Mouse (Mus musculus) MEL-GATA-1-ER (cell line): ENCODE measurements at regions not wholly inside any gene's neighbourhood (a gene's known extent, or its start where the extent isn't known, plus 50 kb on each side); places are given as distances from the start of the nearest gene placed in this dataset.

Source experiments
- DNase-seq: peaks from one replicate; pipeline ENCODE4 v3.0.0-alpha.2; 2012; ENCODE audit warnings: low read depth; ENCODE audit errors: extremely low read depth

GRCm38 (mm10) chr1:34642304-34642893, 62.9 kb downstream of the Amer3 start:
- DNase-seq, result no peak

- DNase-seq, result no peak
Measured at GRCm38 (mm10) chr1:34653963-34654644, 74.6 kb downstream of the Amer3 start.

- no peak for DNase-seq
Measured at GRCm38 (mm10) chr1:34657481-34657880, 78.0 kb downstream of the Amer3 start.

- DNase-seq, result no peak
Measured at GRCm38 (mm10) chr1:34663875-34664547, 84.6 kb downstream of the Amer3 start.

GRCm38 (mm10) chr1:34664816-34665511, 85.5 kb downstream of the Amer3 start:
- no peak for DNase-seq

GRCm38 (mm10) chr1:34665512-34665854, 86.0 kb downstream of the Amer3 start:
- DNase-seq, result no peak

GRCm38 (mm10) chr1:34666226-34666662, 86.8 kb downstream of the Amer3 start:
- DNase-seq, result no peak

GRCm38 (mm10) chr1:34677105-34677741, 97.8 kb downstream of the Amer3 start:
- no peak for DNase-seq

- DNase-seq, result no peak
Measured at GRCm38 (mm10) chr1:34677832-34678733, 98.6 kb downstream of the Amer3 start.

GRCm38 (mm10) chr1:34678734-34679068, 99.2 kb downstream of the Amer3 start:
- DNase-seq, result no peak

- DNase-seq, result no peak
Measured at GRCm38 (mm10) chr1:34686539-34686938, 107.1 kb downstream of the Amer3 start.

GRCm38 (mm10) chr1:34696533-34696932, 117.1 kb downstream of the Amer3 start:
- no peak for DNase-seq

GRCm38 (mm10) chr1:34700237-34701030, 121.0 kb downstream of the Amer3 start:
- DNase-seq, result no peak

- DNase-seq, result no peak
Measured at GRCm38 (mm10) chr1:34701436-34701835, 122.0 kb downstream of the Amer3 start.

GRCm38 (mm10) chr1:34709089-34709488, 129.6 kb downstream of the Amer3 start:
- DNase-seq, result no peak

GRCm38 (mm10) chr1:34722674-34723073, 120.2 kb downstream of the Fam168b start:
- DNase-seq, result no peak

GRCm38 (mm10) chr1:34732156-34732555, 110.7 kb downstream of the Fam168b start:
- DNase-seq, result no peak

GRCm38 (mm10) chr1:34733026-34733913, 109.6 kb downstream of the Fam168b start:
- no peak for DNase-seq
